Mouse (Mus musculus) monocyte, adult 5-6 weeks (primary cell): ENCODE measurements around the gene Bcl2l15. TPM values are rescaled to one million over a fixed set of nuclear protein-coding genes. Genes with fewer than 3 reads are reported as not detected.

Experiments
- ATAC-seq: fragments of 153-309, 156-312 bp; replicated peaks from 2 replicates; pipeline ENCODE4 v1.8.0; 2017; ENCODE audit warnings: mild to moderate bottlenecking; ENCODE audit not compliant: low TSS enrichment, insufficient number of reproducible peaks, severe bottlenecking, poor library complexity, low FRiP score
- total RNA-seq: library from RNA; stranded (forward); fragments of 200-1000, 200-491, 200-594 nt; gene quantifications from 3 replicates; pipeline ENCODE4 v1.2.3, GENCODE M21; 2017

The Bcl2l15 gene
- total RNA-seq, 1 experiment from 2014 or later = 2.8 TPM

GRCm38 (mm10) chr3:103858881-103859801, 26.7 kb downstream of the Bcl2l15 start, which contains the start of gene Ptpn22:
TSS of gene Ptpn22 (plus strand) at chr3:103859795.
- peak; percentile 83 for ATAC-seq

GRCm38 (mm10) chr3:103859851-103860391, 27.5 kb downstream of the Bcl2l15 start:
- ATAC-seq = peak; percentile 81

- no peak for ATAC-seq
Observed at GRCm38 (mm10) chr3:103862721-103863220, 30.4 kb downstream of the Bcl2l15 start.

- ATAC-seq = no peak
Observed at GRCm38 (mm10) chr3:103864200-103864599, 31.8 kb downstream of the Bcl2l15 start.

- ATAC-seq = no peak
Observed at GRCm38 (mm10) chr3:103867424-103867971, 35.1 kb downstream of the Bcl2l15 start.

- ATAC-seq = no peak; the same call in 1 of the 2 replicates
Observed at GRCm38 (mm10) chr3:103868008-103868407, 35.6 kb downstream of the Bcl2l15 start.

GRCm38 (mm10) chr3:103872663-103873098, 40.3 kb downstream of the Bcl2l15 start:
- ATAC-seq = peak; percentile 86

GRCm38 (mm10) chr3:103874329-103874728, 41.9 kb downstream of the Bcl2l15 start:
- ATAC-seq = 0 out of 2 replicates have a peak, but pooled peaks have one; percentile 42

- no peak for ATAC-seq
Observed at GRCm38 (mm10) chr3:103885946-103886345, 53.5 kb downstream of the Bcl2l15 start.

GRCm38 (mm10) chr3:103887581-103887980, 55.2 kb downstream of the Bcl2l15 start:
- ATAC-seq = no peak

GRCm38 (mm10) chr3:103893374-103893773, 61.0 kb downstream of the Bcl2l15 start:
- no peak for ATAC-seq

Other genes starting within 250 kb of the Bcl2l15 start
- 0.95 to 1.1 TPM (median 0.97 TPM) in 3 replicates for gene Atg4a-ps, start 186.5 kb upstream of the Bcl2l15 start, total RNA-seq
- gene Olfml3, start 94.6 kb upstream of the Bcl2l15 start, total RNA-seq = 0.10 to 0.78 TPM (median 0.32 TPM) in 3 replicates
- gene Gm10964, start 93.2 kb upstream of the Bcl2l15 start, total RNA-seq = not detected in 3 replicates
- 97.7 to 153 TPM (median 113 TPM) in 3 replicates for gene Hipk1, start 41.0 kb upstream of the Bcl2l15 start, total RNA-seq
- 13.7 to 24.6 TPM (median 14.9 TPM) in 3 replicates for gene Dclre1b, start 23.2 kb upstream of the Bcl2l15 start, total RNA-seq
- 23.5 to 31.7 TPM (median 26.6 TPM) in 3 replicates for gene Ap4b1, start 23.1 kb upstream of the Bcl2l15 start, total RNA-seq
- 0.49 TPM in 1 of 3 replicates, not detected in the others for gene Gm43064, start 23.0 kb upstream of the Bcl2l15 start, total RNA-seq
- gene Ptpn22, start 27.2 kb downstream of the Bcl2l15 start, total RNA-seq = 145 to 249 TPM (median 169 TPM) in 3 replicates
- gene Rsbn1, start 81.5 kb downstream of the Bcl2l15 start, total RNA-seq = 39.6 to 51.5 TPM (median 41.7 TPM) in 3 replicates
- gene Phtf1, start 135.5 kb downstream of the Bcl2l15 start, total RNA-seq = 10.3 to 33.4 TPM (median 19.3 TPM) in 3 replicates